17 mouse cellular contexts compared by ENCODE assay signal in the genomic region with DNA sequence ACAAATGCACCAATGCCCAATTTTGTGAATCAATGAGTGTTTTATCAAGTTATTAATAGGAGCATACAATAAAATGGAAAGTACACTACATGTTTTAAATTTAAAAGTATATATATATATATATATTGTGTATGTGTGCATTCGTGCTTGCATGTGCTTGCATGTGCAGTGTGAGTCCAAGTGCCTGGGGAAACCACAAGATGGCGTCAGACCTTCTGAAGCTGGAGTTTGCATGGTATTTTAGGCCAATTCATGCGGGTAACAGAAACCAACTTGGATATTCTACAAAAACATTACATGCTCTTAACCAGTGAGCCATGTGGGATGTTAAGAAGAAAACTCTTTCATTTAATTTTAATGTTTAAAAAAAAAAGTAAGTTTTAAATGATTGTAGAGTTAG. TPM values are rescaled to one million over a fixed set of nuclear protein-coding genes. Genes with fewer than 3 reads are reported as not detected.
DNase-seq lines count a peak whose midpoint lies in the region; TF ChIP-seq lines count a peak whose summit lies in the region.
"Had no signal": no experiment of that assay in that cellular context is flagged by ENCODE, and none has a peak within 500 bp of the region (broad histone marks: within the 10 kb centered on the region; RNA-seq: fewer than 3 reads in every experiment).

No protein-coding gene starts in this region.

- no peak for DNase-seq in heart, adult 2 months
- no peak for DNase-seq in heart, adult 8-10 months (ENCODE audit: low spot score)
- peak; percentile 22 for DNase-seq in lung, postnatal 36 days
- DNase-seq in lung, postnatal 4 days = no peak
- no peak for DNase-seq in left cerebral cortex, adult 11 months (ENCODE audit: low spot score)
- DNase-seq in right cerebral cortex, postnatal 25 days = no peak
- DNase-seq: adrenal gland, adult 2 months; cerebellum, adult 9-11 months; lung, postnatal 10 days; spleen, adult 18-20 months; thymus, adult 18-20 months had no signal

- TF ChIP-seq CTCF in heart, adult 2 months (IDR thresholded peaks at IDR 0.05) = peak; percentile 40
- 0 out of 2 replicates have a peak, but pooled peaks have one; percentile 30 for TF ChIP-seq CTCF in bone marrow macrophage, adult 2 months (IDR thresholded peaks at IDR 0.05; ENCODE audit: low read depth, low read length)

- no peak overlapping the region for H3K9ac ChIP-seq in heart, adult 2 months (ENCODE audit: low read depth, low read length)
- H3K9ac ChIP-seq: embryonic facial prominence, embryonic 12.5 days had no signal

- intact Hi-C loops in heart, adult 2 months (cut with DNase I) = no loop called here

- H3K27me3 ChIP-seq in heart, adult 2 months (ENCODE audit: control insufficient read depth, insufficient read depth, low read length) = no peaks in the 10 kb centered on the region
- H3K27me3 ChIP-seq: embryonic facial prominence, embryonic 12.5 days had no signal

- no peak for TF ChIP-seq EP300 in heart, adult 2 months (IDR thresholded peaks at IDR 0.05; ENCODE audit: insufficient read depth, low read depth, low read length)

- TF ChIP-seq POLR2A in heart, adult 2 months (IDR thresholded peaks at IDR 0.05; ENCODE audit: insufficient read depth, low read depth, low read length) = no peak
- TF ChIP-seq POLR2A in bone marrow macrophage, adult 2 months (IDR thresholded peaks at IDR 0.05; ENCODE audit: borderline replicate concordance, low read depth, low read length) = no peak

- H3K4me3 ChIP-seq in heart, adult 2 months = no peak overlapping the region
- H3K4me3 ChIP-seq in bone marrow macrophage, adult 2 months (ENCODE audit: insufficient read depth, low read length) = no peak overlapping the region
- H3K4me3 ChIP-seq: embryonic facial prominence, embryonic 12.5 days had no signal

- no peaks in the 10 kb centered on the region for H3K79me2 ChIP-seq in heart, adult 2 months (replicated peaks; ENCODE audit: control insufficient read depth, insufficient read depth, low read length)

- no peaks in the 10 kb centered on the region for H3K4me1 ChIP-seq in heart, adult 2 months (ENCODE audit: control insufficient read depth, insufficient read depth, low read length)
- peaks cover 23% of the 10 kb centered on the region for H3K4me1 ChIP-seq in bone marrow macrophage, adult 2 months (ENCODE audit: control insufficient read depth, insufficient read depth, low read length)
- H3K4me1 ChIP-seq: embryonic facial prominence, embryonic 12.5 days had no signal

- H3K27ac ChIP-seq in heart, adult 2 months = no peak overlapping the region
- no peak overlapping the region for H3K27ac ChIP-seq in bone marrow macrophage, adult 2 months (ENCODE audit: insufficient read depth, low read depth, low read length)
- H3K27ac ChIP-seq: embryonic facial prominence, embryonic 12.5 days had no signal

- no peaks in the 10 kb centered on the region for H3K36me3 ChIP-seq in heart, adult 2 months (ENCODE audit: control insufficient read depth, insufficient read depth, low read length)
- H3K36me3 ChIP-seq: embryonic facial prominence, embryonic 12.5 days had no signal

- WGBS in heart, adult 2 months = 35% methylated on average over 3 of the region's 3 CpGs

RNA-seq across cellular contexts. Expression of a gene that starts 18.9 kb away (rescaled TPM):
- 1 to 10 TPM; 2.4 to 3.5 TPM for total RNA-seq in heart, adult 2 months (2021)
- 7.6 and 7.9 TPM in 2 replicates for polyA plus RNA-seq in heart, adult 2 months (2012; rRNA removed)
- 1 to 10 TPM; 1.6 to 3.1 (median 2.7) TPM for total RNA-seq in heart, adult 8-10 months (2022)
- 54.9 and 67.4 TPM in 2 replicates for polyA plus RNA-seq in bone marrow macrophage, adult 2 months (2012; ENCODE audit: insufficient read depth, insufficient read length, missing spikeins)

RNA-seq across cellular contexts. Expression of a gene that starts 19.6 kb away (rescaled TPM):
- total RNA-seq in heart, adult 2 months (2021) = not detected
- polyA plus RNA-seq in heart, adult 2 months (2012; rRNA removed) = not detected in 2 replicates
- not detected for total RNA-seq in heart, adult 8-10 months (2022)
- polyA plus RNA-seq in bone marrow macrophage, adult 2 months (2012; ENCODE audit: insufficient read depth, insufficient read length, missing spikeins) = not detected in 2 replicates
- total RNA-seq: adrenal gland, adult 2 months; left cerebral cortex, postnatal 25 days had no signal
- polyA plus RNA-seq: adrenal gland, adult 2 months; embryonic facial prominence, embryonic 12.5 days; forebrain, embryonic 14.5 days; gonadal fat pad, adult 2 months; hindbrain, embryonic 11.5 days had no signal

RNA-seq across cellular contexts. Expression of a gene that starts 35.4 kb away (rescaled TPM):
- under 1 TPM; 0.14 to 0.16 TPM for total RNA-seq in heart, adult 2 months (2021)
- 0.56 and 0.78 TPM in 2 replicates for polyA plus RNA-seq in heart, adult 2 months (2012; rRNA removed)
- total RNA-seq in heart, adult 8-10 months (2022) = under 1 TPM; 0.09 to 0.38 (median 0.24) TPM
- polyA plus RNA-seq in bone marrow macrophage, adult 2 months (2012; ENCODE audit: insufficient read depth, insufficient read length, missing spikeins) = not detected in 2 replicates

RNA-seq across cellular contexts. Expression of a gene that starts 36.7 kb away (rescaled TPM):
- under 1 TPM; 0.86 to 0.93 TPM for total RNA-seq in heart, adult 2 months (2021)
- 0.70 and 1.0 TPM in 2 replicates for polyA plus RNA-seq in heart, adult 2 months (2012; rRNA removed)
- 1 to 10 TPM in 1 of 4 experiments, under 1 TPM in 3; 0.66 to 1.1 (median 0.88) TPM for total RNA-seq in heart, adult 8-10 months (2022)
- polyA plus RNA-seq in bone marrow macrophage, adult 2 months (2012; ENCODE audit: insufficient read depth, insufficient read length, missing spikeins) = 6.6 and 7.5 TPM in 2 replicates

RNA-seq across cellular contexts. Expression of a gene that starts 54.1 kb away (rescaled TPM):
- total RNA-seq in heart, adult 2 months (2021) = 1 to 10 TPM; 3.8 to 5.9 TPM
- polyA plus RNA-seq in heart, adult 2 months (2012; rRNA removed) = 1.4 and 3.3 TPM in 2 replicates
- total RNA-seq in heart, adult 8-10 months (2022) = 1 to 10 TPM; 4.4 to 8.0 (median 5.6) TPM
- polyA plus RNA-seq in bone marrow macrophage, adult 2 months (2012; ENCODE audit: insufficient read depth, insufficient read length, missing spikeins) = 4.7 and 5.5 TPM in 2 replicates
